Mouse (Mus musculus): ENCODE measurements at regions not wholly inside any gene's neighbourhood (a gene's known extent, or its start where the extent isn't known, plus 50 kb on each side); places are given as distances from the start of the nearest gene placed in this dataset.

- H3K4me1 ChIP-seq (replicated peaks; ENCODE audit: control insufficient read depth, insufficient read depth), result no peaks in the 10 kb centered on the region
- no peaks in the 10 kb centered on the region for H3K9me3 ChIP-seq (ENCODE audit: control insufficient read depth, low read length)
- ATAC-seq (ENCODE audit: low FRiP score, low TSS enrichment), result no peak
- no peak overlapping the region for H3K9ac ChIP-seq (ENCODE audit: low read length)
- no peaks in the 10 kb centered on the region for H3K36me3 ChIP-seq (ENCODE audit: control insufficient read depth, insufficient read depth, low read length)
- TF ChIP-seq CTCF (IDR thresholded peaks at IDR 0.05; ENCODE audit: low read depth) (no peak), EP300 (optimal IDR thresholded peaks at IDR 0.05) (no peak)
- no peaks in the 10 kb centered on the region for H3K27me3 ChIP-seq (ENCODE audit: control insufficient read depth, insufficient read depth, low read length)
- H3K4me3 ChIP-seq (ENCODE audit: low read depth, low read length), result no peak overlapping the region
- no peak for DNase-seq (ENCODE audit: low spot score)
- H3K4me2 ChIP-seq (replicated peaks; ENCODE audit: low read depth), result no peak overlapping the region
- 84% methylated on average over 4 of the region's 4 CpGs for WGBS
- no peak overlapping the region for H3K27ac ChIP-seq (replicated peaks)
Observed at GRCm38 (mm10) chr5:47317506-47317905, 665.4 kb upstream of the Slit2 start.

GRCm38 (mm10) chr5:47318147-47318546 is 664.8 kb upstream of the Slit2 start:
- no peak for DNase-seq (ENCODE audit: low spot score)
- 84% methylated on average over 1 of the region's 1 CpGs for WGBS

GRCm38 (mm10) chr5:47322511-47323167 is 660.3 kb upstream of the Slit2 start:
- TF ChIP-seq CTCF (IDR thresholded peaks at IDR 0.05; ENCODE audit: low read depth) (no peak), EP300 (optimal IDR thresholded peaks at IDR 0.05) (no peak)
- H3K27ac ChIP-seq (replicated peaks), result no peak overlapping the region
- H3K4me2 ChIP-seq (replicated peaks; ENCODE audit: low read depth), result no peak overlapping the region
- ATAC-seq (ENCODE audit: low FRiP score, low TSS enrichment) (no peak), DNase-seq (ENCODE audit: low spot score) (no peak)
- no peaks in the 10 kb centered on the region for H3K9me3 ChIP-seq (ENCODE audit: control insufficient read depth, low read length)
- WGBS, result 66% methylated on average over 2 of the region's 2 CpGs
- H3K4me1 ChIP-seq (replicated peaks; ENCODE audit: control insufficient read depth, insufficient read depth), result no peaks in the 10 kb centered on the region
- no peak overlapping the region for H3K4me3 ChIP-seq (ENCODE audit: low read depth, low read length)
- H3K27me3 ChIP-seq (ENCODE audit: control insufficient read depth, insufficient read depth, low read length), result no peaks in the 10 kb centered on the region
- no peak overlapping the region for H3K9ac ChIP-seq (ENCODE audit: low read length)
- no peaks in the 10 kb centered on the region for H3K36me3 ChIP-seq (ENCODE audit: control insufficient read depth, insufficient read depth, low read length)

More at GRCm38 (mm10) chr5:47318147-47318546, 664.8 kb upstream of the Slit2 start:
- no peak overlapping the region for H3K27ac ChIP-seq (replicated peaks)
- ATAC-seq (ENCODE audit: low FRiP score, low TSS enrichment), result no peak
- H3K4me2 ChIP-seq (replicated peaks; ENCODE audit: low read depth), result no peak overlapping the region
- TF ChIP-seq EP300 (optimal IDR thresholded peaks at IDR 0.05), result no peak
- no peak for TF ChIP-seq CTCF (IDR thresholded peaks at IDR 0.05; ENCODE audit: low read depth)
- H3K27me3 ChIP-seq (ENCODE audit: control insufficient read depth, insufficient read depth, low read length), result no peaks in the 10 kb centered on the region
- H3K36me3 ChIP-seq (ENCODE audit: control insufficient read depth, insufficient read depth, low read length), result no peaks in the 10 kb centered on the region
- H3K9ac ChIP-seq (ENCODE audit: low read length), result no peak overlapping the region
- no peaks in the 10 kb centered on the region for H3K4me1 ChIP-seq (replicated peaks; ENCODE audit: control insufficient read depth, insufficient read depth)
- no peak overlapping the region for H3K4me3 ChIP-seq (ENCODE audit: low read depth, low read length)
- H3K9me3 ChIP-seq (ENCODE audit: control insufficient read depth, low read length), result no peaks in the 10 kb centered on the region

- H3K4me2 ChIP-seq (replicated peaks; ENCODE audit: low read depth), result no peak overlapping the region
- no peak for DNase-seq (ENCODE audit: low spot score)
Observed at GRCm38 (mm10) chr5:47334299-47334698, 648.6 kb upstream of the Slit2 start.

GRCm38 (mm10) chr5:47336511-47336910 is 646.4 kb upstream of the Slit2 start:
- Histone ChIP-seq H3K36me3 (ENCODE audit: control insufficient read depth, insufficient read depth, low read length) (no peaks in the 10 kb centered on the region), H3K27ac (replicated peaks) (no peak overlapping the region), H3K9ac (ENCODE audit: low read length) (no peak overlapping the region), H3K4me3 (ENCODE audit: low read depth, low read length) (no peak overlapping the region), H3K4me2 (replicated peaks; ENCODE audit: low read depth) (no peak overlapping the region), H3K9me3 (ENCODE audit: control insufficient read depth, low read length) (no peaks in the 10 kb centered on the region), H3K4me1 (replicated peaks; ENCODE audit: control insufficient read depth, insufficient read depth) (no peaks in the 10 kb centered on the region), H3K27me3 (ENCODE audit: control insufficient read depth, insufficient read depth, low read length) (no peaks in the 10 kb centered on the region)
- no peak for ATAC-seq (ENCODE audit: low FRiP score, low TSS enrichment)
- 67% methylated on average over 1 of the region's 1 CpGs for WGBS
- no peak for DNase-seq (ENCODE audit: low spot score)
- TF ChIP-seq EP300 (optimal IDR thresholded peaks at IDR 0.05) (no peak), CTCF (IDR thresholded peaks at IDR 0.05; ENCODE audit: low read depth) (no peak)

More at GRCm38 (mm10) chr5:47334299-47334698, 648.6 kb upstream of the Slit2 start:
- ATAC-seq (ENCODE audit: low FRiP score, low TSS enrichment), result no peak
- Histone ChIP-seq H3K4me3 (ENCODE audit: low read depth, low read length) (no peak overlapping the region), H3K9ac (ENCODE audit: low read length) (no peak overlapping the region), H3K27me3 (ENCODE audit: control insufficient read depth, insufficient read depth, low read length) (no peaks in the 10 kb centered on the region), H3K27ac (replicated peaks) (no peak overlapping the region), H3K36me3 (ENCODE audit: control insufficient read depth, insufficient read depth, low read length) (no peaks in the 10 kb centered on the region), H3K9me3 (ENCODE audit: control insufficient read depth, low read length) (no peaks in the 10 kb centered on the region), H3K4me1 (replicated peaks; ENCODE audit: control insufficient read depth, insufficient read depth) (no peaks in the 10 kb centered on the region)
- 66% methylated on average over 3 of the region's 3 CpGs for WGBS
- TF ChIP-seq CTCF (IDR thresholded peaks at IDR 0.05; ENCODE audit: low read depth) (no peak), EP300 (optimal IDR thresholded peaks at IDR 0.05) (no peak)

GRCm38 (mm10) chr5:47339807-47340206 is 643.1 kb upstream of the Slit2 start:
- Histone ChIP-seq H3K9ac (ENCODE audit: low read length) (no peak overlapping the region), H3K9me3 (ENCODE audit: control insufficient read depth, low read length) (no peaks in the 10 kb centered on the region), H3K4me2 (replicated peaks; ENCODE audit: low read depth) (no peak overlapping the region), H3K4me1 (replicated peaks; ENCODE audit: control insufficient read depth, insufficient read depth) (no peaks in the 10 kb centered on the region), H3K36me3 (ENCODE audit: control insufficient read depth, insufficient read depth, low read length) (no peaks in the 10 kb centered on the region), H3K27ac (replicated peaks) (no peak overlapping the region), H3K4me3 (ENCODE audit: low read depth, low read length) (no peak overlapping the region), H3K27me3 (ENCODE audit: control insufficient read depth, insufficient read depth, low read length) (no peaks in the 10 kb centered on the region)
- DNase-seq (ENCODE audit: low spot score) (no peak), ATAC-seq (ENCODE audit: low FRiP score, low TSS enrichment) (no peak)
- no peak for TF ChIP-seq CTCF (IDR thresholded peaks at IDR 0.05; ENCODE audit: low read depth)
- TF ChIP-seq EP300 (optimal IDR thresholded peaks at IDR 0.05), result no peak
- WGBS, result 59% methylated on average over 6 of the region's 6 CpGs
